Mouse (Mus musculus): ENCODE data around the gene Hacd4. TPM values are rescaled to one million over a fixed set of nuclear protein-coding genes. Genes with fewer than 3 reads are reported as not detected.

Gene Hacd4
- polyA plus RNA-seq (2017; shearing (Covaris generic)) = 0.47 TPM

GRCm38 (mm10) chr4:88438326-88438989 is at the start of gene Hacd4:
Hacd4 (minus strand) TSS chr4:88438928.

Other genes starting within 250 kb of the Hacd4 start
- not detected for gene Ifnb1, start 83.8 kb upstream of the Hacd4 start, polyA plus RNA-seq (2017; shearing (Covaris generic))
- gene Ifna15, start 119.3 kb upstream of the Hacd4 start, polyA plus RNA-seq (2017; shearing (Covaris generic)) = not detected
- gene Ifna14, start 132.9 kb upstream of the Hacd4 start, polyA plus RNA-seq (2017; shearing (Covaris generic)) = not detected
- not detected for gene Ifna9, start 153.5 kb upstream of the Hacd4 start, polyA plus RNA-seq (2017; shearing (Covaris generic))
- not detected for gene Ifna12, start 164.4 kb upstream of the Hacd4 start, polyA plus RNA-seq (2017; shearing (Covaris generic))
- not detected for gene C87499, start 195.5 kb upstream of the Hacd4 start, polyA plus RNA-seq (2017; shearing (Covaris generic))
- gene Ifna13, start 205.5 kb upstream of the Hacd4 start, polyA plus RNA-seq (2017; shearing (Covaris generic)) = not detected
- gene Ifna16, start 238.0 kb upstream of the Hacd4 start, polyA plus RNA-seq (2017; shearing (Covaris generic)) = not detected
- not detected for gene Ifna2, start 245.0 kb upstream of the Hacd4 start, polyA plus RNA-seq (2017; shearing (Covaris generic))